Comparison of ENCODE assay signal across 16 mouse cellular contexts in genomic region chr11:96818128-96818710, GRCm38 (mm10).
"Had no signal": no experiment of that assay in that cellular context is flagged by ENCODE, and none has a peak within 500 bp of the region (broad histone marks: within the 10 kb centered on the region; RNA-seq: fewer than 3 reads in every experiment).

No protein-coding gene starts in this region.

- ATAC-seq: intestine, embryonic 16.5 days had no signal

- H3K9ac ChIP-seq: kidney, embryonic 15.5 days; limb, embryonic 13.5 days; liver, embryonic 14.5 days; neural tube, embryonic 13.5 days had no signal

- H3K9me3 ChIP-seq: kidney, embryonic 15.5 days; limb, embryonic 13.5 days; neural tube, embryonic 13.5 days had no signal

- H3K27ac ChIP-seq: kidney, embryonic 15.5 days; limb, embryonic 13.5 days; liver, embryonic 14.5 days; neural tube, embryonic 13.5 days had no signal

- H3K27me3 ChIP-seq: kidney, embryonic 15.5 days; limb, embryonic 13.5 days; neural tube, embryonic 13.5 days had no signal

- DNase-seq: kidney, adult 2 months; kidney, postnatal 14 days; layer of hippocampus, postnatal 36 days; left cerebral cortex, postnatal 4 days; lung, adult 18-20 months; lung, postnatal 36 days; retina, postnatal 1 day; right cerebral cortex, postnatal 4 days; spleen, adult 18-20 months; thymus, adult 2 months; thymus, postnatal 25 days had no signal

- H3K4me3 ChIP-seq: kidney, embryonic 15.5 days; limb, embryonic 13.5 days; neural tube, embryonic 13.5 days had no signal

- H3K4me2 ChIP-seq: kidney, embryonic 15.5 days; limb, embryonic 13.5 days; neural tube, embryonic 13.5 days had no signal
